Mouse (Mus musculus) myocyte (in vitro differentiated cells): Measurements from ENCODE around the gene Nwd2. TPM values are rescaled to one million over a fixed set of nuclear protein-coding genes. Genes with fewer than 3 reads are reported as not detected.

Source experiments
- H3K27me3 ChIP-seq: one replicate; pipeline ENCODE4 v1.6.1; 2011; ENCODE audit not compliant: control insufficient read depth, insufficient read depth, insufficient read length
- H3K36me3 ChIP-seq: one replicate; pipeline ENCODE4 v1.6.1; 2011; ENCODE audit not compliant: control insufficient read depth, insufficient read depth
- H3K4me2 ChIP-seq: one replicate; pipeline ENCODE4 v1.6.1; 2011; ENCODE audit warnings: low read depth, control low read depth
- H3K4me3 ChIP-seq: one replicate; pipeline ENCODE4 v1.5.1; 2011; ENCODE audit warnings: mild to moderate bottlenecking, control low read depth, moderate library complexity
- H3K79me2 ChIP-seq: one replicate; pipeline ENCODE4 v1.6.1; 2011; ENCODE audit not compliant: control insufficient read depth, insufficient read depth
- H3ac ChIP-seq: one replicate; pipeline ENCODE4 v1.6.1; 2011; ENCODE audit not compliant: control insufficient read depth, insufficient read length
- CEBPB ChIP-seq: IDR thresholded peaks from 2 replicates; pipeline ENCODE4 v1.6.1; 2011; ENCODE audit warnings: mild to moderate bottlenecking, moderate library complexity; ENCODE audit not compliant: poor library complexity, insufficient read depth, severe bottlenecking
- E2F4 ChIP-seq: IDR thresholded peaks from one replicate; pipeline ENCODE4 v1.6.1; 2011; ENCODE audit warnings: mild to moderate bottlenecking, control low read depth, moderate library complexity; ENCODE audit not compliant: insufficient read depth
- MAX ChIP-seq: IDR thresholded peaks from one replicate; pipeline ENCODE4 v1.6.1; 2011; ENCODE audit warnings: low read depth, mild to moderate bottlenecking, control low read depth
- MYOD1 ChIP-seq, 3 experiments: IDR thresholded peaks; one replicate each; pipeline ENCODE4 v1.6.1; 2011; ENCODE audit warnings: control low read depth in 2 of 3, low read depth in 2 of 3, mild to moderate bottlenecking in 2 of 3, moderate library complexity in 1 of 3; ENCODE audit not compliant: insufficient read length in 2 of 3, control insufficient read depth in 1 of 3
- MYOG ChIP-seq, 3 experiments: IDR thresholded peaks; one replicate each; pipeline ENCODE4 v1.6.1; 2011; ENCODE audit warnings: control low read depth in 2 of 3, low read depth in 2 of 3, mild to moderate bottlenecking in 2 of 3; ENCODE audit not compliant: insufficient read length in 2 of 3, control insufficient read depth in 1 of 3, insufficient read depth in 1 of 3
- POLR2A ChIP-seq: IDR thresholded peaks from one replicate; pipeline ENCODE4 v1.6.1; 2011; ENCODE audit warnings: low read depth, mild to moderate bottlenecking, control low read depth, moderate library complexity; ENCODE audit not compliant: insufficient read length
- POLR2AphosphoS2 ChIP-seq: IDR thresholded peaks from one replicate; pipeline ENCODE4 v1.6.1; 2011; ENCODE audit warnings: low read depth, control low read depth; ENCODE audit not compliant: insufficient read length
- REST ChIP-seq: IDR thresholded peaks from one replicate; pipeline ENCODE4 v1.6.1; 2011; ENCODE audit warnings: mild to moderate bottlenecking, control low read depth, moderate library complexity; ENCODE audit not compliant: insufficient read depth, insufficient read length
- SRF ChIP-seq: IDR thresholded peaks from one replicate; pipeline ENCODE4 v1.6.1; 2011; ENCODE audit warnings: low read depth; ENCODE audit not compliant: control insufficient read depth, insufficient read length
- TCF12 ChIP-seq: IDR thresholded peaks from one replicate; pipeline ENCODE4 v1.6.1; 2011; ENCODE audit warnings: mild to moderate bottlenecking, control low read depth; ENCODE audit not compliant: poor library complexity, insufficient read depth, severe bottlenecking
- TCF3 ChIP-seq: IDR thresholded peaks from one replicate; pipeline ENCODE4 v1.6.1; 2011; ENCODE audit warnings: low read depth, control low read depth; ENCODE audit not compliant: insufficient read length
- USF1 ChIP-seq: IDR thresholded peaks from one replicate; pipeline ENCODE4 v1.6.1; 2011; ENCODE audit warnings: low read depth, mild to moderate bottlenecking, control low read depth, moderate library complexity
- polyA plus RNA-seq: library from polyadenylated mRNA; unstranded; fragments of >200 nt; fragmentation: generic; extraction: Trizol; gene quantifications from one replicate; pipeline ENCODE4 v1.2.1, GENCODE M21; 2012; ENCODE audit warnings: missing spikeins

Gene Nwd2
- polyA plus RNA-seq, 1 experiment: 0.01 TPM

- TF ChIP-seq CEBPB: no peak
- no peak for TF ChIP-seq POLR2AphosphoS2
- no peak for TF ChIP-seq MAX
- TF ChIP-seq E2F4: no peak
- Histone ChIP-seq H3K36me3 (no peaks in the 10 kb centered on the region), H3K27me3 (peaks cover 12% of the 10 kb centered on the region), H3K4me2 (peak overlapping the region; percentile 31), H3K79me2 (no peaks in the 10 kb centered on the region), H3ac (no peak overlapping the region), H3K4me3 (no peak overlapping the region)
Measured at GRCm38 (mm10) chr5:63767464-63767863, 118.6 kb downstream of the Nwd2 start.

- Histone ChIP-seq H3K27me3 (peaks cover 12% of the 10 kb centered on the region), H3ac (no peak overlapping the region), H3K79me2 (no peaks in the 10 kb centered on the region), H3K4me3 (no peak overlapping the region), H3K4me2 (no peak overlapping the region), H3K36me3 (no peaks in the 10 kb centered on the region)
- TF ChIP-seq SRF (no peak), CEBPB (no peak), REST (no peak), MAX (no peak), TCF12 (no peak), POLR2AphosphoS2 (no peak), POLR2A (no peak)
Measured at GRCm38 (mm10) chr5:63768220-63768619, 119.3 kb downstream of the Nwd2 start.

- Histone ChIP-seq H3K4me2 (no peak overlapping the region), H3K36me3 (no peaks in the 10 kb centered on the region), H3ac (no peak overlapping the region), H3K4me3 (no peak overlapping the region), H3K79me2 (no peaks in the 10 kb centered on the region), H3K27me3 (peaks cover 7% of the 10 kb centered on the region)
- TF ChIP-seq USF1: no peak
Measured at GRCm38 (mm10) chr5:63772971-63773370, 124.1 kb downstream of the Nwd2 start.

GRCm38 (mm10) chr5:63773603-63774002 lies 124.7 kb downstream of the Nwd2 start:
- H3K4me2 ChIP-seq: no peak overlapping the region
- peaks cover under 1% of the 10 kb centered on the region for H3K27me3 ChIP-seq
- no peaks in the 10 kb centered on the region for H3K79me2 ChIP-seq
- no peak overlapping the region for H3ac ChIP-seq
- no peak for TF ChIP-seq TCF3
- TF ChIP-seq SRF: no peak
- no peak for TF ChIP-seq CEBPB
- TF ChIP-seq POLR2AphosphoS2: no peak
- TF ChIP-seq TCF12: no peak
- TF ChIP-seq REST: no peak
- TF ChIP-seq MYOG (IDR thresholded peaks at IDR 0.05; ENCODE audit: control insufficient read depth in 1 of 3, insufficient read depth in 1 of 3, insufficient read length in 2 of 3, low read depth in 2 of 3): no peak
- TF ChIP-seq MYOD1 (IDR thresholded peaks at IDR 0.05; ENCODE audit: control insufficient read depth in 1 of 3, insufficient read length in 2 of 3, low read depth in 2 of 3): no peak
- TF ChIP-seq USF1: no peak
- no peak for TF ChIP-seq MAX
- no peak for TF ChIP-seq E2F4
- TF ChIP-seq POLR2A: no peak
- H3K4me3 ChIP-seq: no peak overlapping the region
- no peaks in the 10 kb centered on the region for H3K36me3 ChIP-seq

GRCm38 (mm10) chr5:63788156-63788826 lies 139.4 kb downstream of the Nwd2 start:
- H3K4me3 ChIP-seq: no peak overlapping the region
- H3K79me2 ChIP-seq: no peaks in the 10 kb centered on the region
- no peaks in the 10 kb centered on the region for H3K27me3 ChIP-seq
- H3K36me3 ChIP-seq: no peaks in the 10 kb centered on the region
- no peak overlapping the region for H3ac ChIP-seq
- no peak for TF ChIP-seq TCF12
- no peak overlapping the region for H3K4me2 ChIP-seq

- Histone ChIP-seq H3K4me2 (no peak within 1 kb of the TSS), H3K79me2 (no peaks in the 10 kb centered on the region), H3K27me3 (peaks cover 6% of the 10 kb centered on the region), H3ac (no peak within 1 kb of the TSS), H3K36me3 (no peaks in the 10 kb centered on the region), H3K4me3 (no peak within 1 kb of the TSS)
- no peak for TF ChIP-seq REST
- no peak for TF ChIP-seq TCF12
- TF ChIP-seq CEBPB: no peak
- no peak for TF ChIP-seq SRF
- no peak for TF ChIP-seq MYOD1 (IDR thresholded peaks at IDR 0.05; ENCODE audit: control insufficient read depth in 1 of 3, insufficient read length in 2 of 3, low read depth in 2 of 3)
- TF ChIP-seq E2F4: no peak
- no peak for TF ChIP-seq TCF3
- TF ChIP-seq POLR2A: no peak
- TF ChIP-seq USF1: no peak
- TF ChIP-seq POLR2AphosphoS2: no peak
- no peak for TF ChIP-seq MYOG (IDR thresholded peaks at IDR 0.05; ENCODE audit: control insufficient read depth in 1 of 3, insufficient read depth in 1 of 3, insufficient read length in 2 of 3, low read depth in 2 of 3)
- TF ChIP-seq MAX: no peak
Measured at GRCm38 (mm10) chr5:63811819-63812508, 163.1 kb downstream of the Nwd2 start, which contains the start of gene 0610040J01Rik. TSS of gene 0610040J01Rik (plus strand) at chr5:63812363.
